Mouse (Mus musculus) left cerebral cortex, adult 8-10 months (tissue): ENCODE measurements around the gene Exoc3l2. TPM values are rescaled to one million over a fixed set of nuclear protein-coding genes. Genes with fewer than 3 reads are reported as not detected.

Experiments used
- DNase-seq, 2 experiments: peaks; one replicate each; pipeline ENCODE4 v3.0.0; 2022; ENCODE audit warnings: low spot score in 2 of 2
- total RNA-seq, 4 experiments: library from RNA; stranded (reverse); gene quantifications; 2 replicates each; pipeline ENCODE4 v1.2.4; 2022

Gene Exoc3l2
- total RNA-seq, 4 experiments from 2014 or later: 0.59 to 1.1 (median 0.79) TPM

DNA sequence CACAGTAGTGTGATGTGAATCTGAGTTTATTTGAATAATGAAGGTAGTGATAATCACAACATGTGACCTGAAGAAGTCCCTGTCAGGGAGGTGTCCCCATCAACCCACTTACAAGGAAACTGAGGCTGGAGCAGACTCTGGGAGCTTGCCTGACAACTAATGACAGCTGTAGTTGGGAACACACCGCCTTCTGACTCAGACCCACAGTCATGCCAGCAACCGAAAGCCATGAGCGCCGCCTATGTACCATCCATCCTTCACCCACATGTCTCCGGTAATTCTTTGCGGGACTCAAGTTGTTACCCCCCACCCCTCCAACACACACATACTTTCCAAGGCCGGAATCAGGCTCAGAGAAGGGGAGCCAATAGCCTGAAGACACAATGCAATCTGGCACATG is 6.5 kb upstream of the Exoc3l2 start:
- DNase-seq: peak in 1 of 2 experiments; percentile 27

DNA sequence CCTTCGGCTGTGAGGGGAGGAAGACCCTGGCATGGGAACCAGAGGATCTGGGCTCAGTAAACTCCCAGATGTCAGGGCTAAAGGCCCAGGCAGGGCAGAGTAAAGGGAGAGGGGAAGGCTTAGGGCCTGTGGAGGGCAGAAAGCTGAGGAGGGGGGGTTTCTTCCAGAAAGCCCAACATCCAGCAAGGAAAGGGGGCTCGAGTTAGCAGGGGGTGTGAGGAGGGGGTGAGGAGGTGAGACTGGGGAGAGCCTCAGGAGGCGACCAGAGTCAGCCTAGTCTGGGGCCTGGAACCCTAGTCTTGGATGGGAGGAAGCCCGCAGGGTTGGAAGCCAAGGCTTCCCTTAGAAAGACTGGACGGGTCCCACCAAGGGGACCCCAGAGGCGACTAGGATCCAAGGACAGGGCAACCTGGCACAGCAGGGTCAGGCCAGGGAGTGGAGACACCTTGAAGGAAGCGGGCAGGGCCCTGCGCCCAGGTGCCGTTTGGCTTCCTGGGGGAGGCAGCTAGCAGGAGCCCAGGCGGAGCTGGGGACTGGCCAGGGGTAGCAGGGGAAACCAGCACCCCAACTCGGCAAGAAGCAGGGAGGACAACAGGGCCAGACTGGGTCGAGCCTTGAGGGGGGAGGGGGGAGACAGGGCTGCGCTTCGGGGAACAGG is 5.6 kb upstream of the Exoc3l2 start:
- DNase-seq: no peak

DNA sequence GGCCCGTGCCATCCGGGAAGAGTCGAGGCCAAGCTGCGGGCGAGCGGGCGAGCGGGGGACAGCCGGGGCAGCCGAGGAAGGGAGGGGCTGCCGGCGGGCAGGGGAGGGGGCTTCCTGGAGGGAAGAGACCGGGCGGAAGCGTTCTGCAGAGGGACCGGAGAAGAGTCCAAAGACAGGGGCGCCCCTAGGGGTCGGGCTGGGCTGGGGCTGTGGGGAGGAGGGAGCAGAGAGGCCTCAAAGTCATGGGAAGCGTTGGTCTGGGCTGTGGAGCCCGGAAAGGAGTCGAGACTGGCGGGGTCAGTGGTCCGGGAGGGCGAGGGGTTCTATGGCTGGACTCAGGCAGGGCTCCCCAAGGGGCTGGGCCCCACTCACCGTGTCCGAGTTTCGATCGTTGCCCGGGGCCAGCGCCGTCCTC is 5.1 kb upstream of the Exoc3l2 start:
- DNase-seq: no peak

DNA sequence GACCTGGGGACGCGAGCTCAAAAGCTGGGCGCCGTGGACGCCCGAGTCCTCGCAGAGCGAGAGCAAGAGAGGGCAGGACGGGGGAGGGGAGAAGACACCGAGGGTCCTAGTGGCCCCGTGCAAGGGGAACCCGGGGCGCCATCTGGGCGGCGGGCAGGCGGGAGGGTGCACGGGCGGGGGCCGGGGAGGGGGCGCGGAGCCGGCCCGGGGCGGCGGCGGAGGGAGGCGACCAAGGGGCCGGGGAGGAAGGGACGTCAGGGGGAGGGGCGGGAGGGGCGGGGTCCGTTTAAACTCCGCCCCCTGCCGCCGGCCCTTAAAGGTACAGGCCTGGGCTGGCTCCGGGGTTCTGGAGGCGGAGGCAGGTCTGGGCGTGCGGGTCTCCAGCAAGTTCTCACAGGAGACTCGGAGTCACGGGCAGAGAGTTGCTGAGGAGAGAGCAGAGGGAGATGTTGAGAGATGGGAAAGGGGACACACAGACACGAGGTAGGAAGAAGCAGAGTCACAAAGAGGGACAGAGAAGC is 4.5 kb upstream of the Exoc3l2 start, which contains the start of gene Mark4:
TSS of gene Mark4 (minus strand) at position 231 of the 521 bp plus-strand sequence.
- DNase-seq: peak; percentile 51 to 56

DNA sequence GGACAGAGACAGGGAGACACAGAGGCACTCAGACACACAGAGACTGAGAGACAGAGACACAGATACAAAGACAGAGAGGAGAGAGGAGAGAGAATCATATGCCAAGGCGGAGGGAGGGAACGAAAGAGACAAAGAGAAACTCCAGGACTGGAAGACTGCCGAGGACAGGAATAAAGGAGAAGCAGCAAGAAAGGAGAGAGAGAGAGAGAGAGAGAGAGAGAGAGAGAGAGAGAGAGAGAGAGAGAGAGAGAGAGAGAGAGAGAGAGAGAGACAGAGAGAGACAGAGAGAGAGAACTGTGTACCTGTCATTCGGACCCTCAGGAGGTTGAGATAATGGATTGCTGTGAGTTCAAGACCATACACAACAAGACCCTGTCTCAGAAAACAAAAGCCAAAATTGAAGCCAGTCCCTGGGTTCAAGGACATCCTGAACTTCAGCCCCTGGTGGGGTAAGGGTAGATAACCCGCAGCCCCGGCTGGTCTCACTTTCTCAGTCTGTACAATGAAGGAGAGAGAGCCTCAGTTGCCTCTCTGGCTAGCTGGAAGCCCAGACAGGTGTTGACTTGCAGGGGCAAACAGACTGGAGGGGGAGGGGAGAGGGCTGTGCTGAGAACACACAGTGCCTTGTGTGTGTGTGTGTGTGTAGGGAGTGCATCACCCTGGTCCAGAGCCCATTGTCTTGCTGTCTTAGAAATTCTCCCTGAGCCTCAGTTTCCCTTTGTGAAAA is 3.8 kb upstream of the Exoc3l2 start:
- DNase-seq: no peak

DNA sequence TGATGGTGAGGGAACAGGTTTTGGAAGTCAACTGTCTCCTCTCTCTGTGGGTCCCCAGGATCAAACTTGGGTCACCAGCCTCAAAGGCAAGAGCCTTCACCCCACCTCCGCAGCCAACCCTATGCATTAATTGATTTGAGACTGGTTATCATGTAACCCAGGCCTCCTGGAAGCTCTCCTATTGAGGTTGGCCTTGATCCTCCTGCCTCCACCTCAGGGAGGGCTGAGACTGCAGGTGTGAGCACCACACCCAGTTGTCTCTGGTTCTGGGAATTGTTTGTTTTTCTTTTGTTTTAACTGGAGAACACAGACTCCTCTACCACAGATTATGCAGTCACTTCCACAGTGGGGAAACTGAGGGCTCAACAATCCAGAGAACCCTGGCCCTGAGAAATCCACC is 2.6 kb upstream of the Exoc3l2 start:
- DNase-seq: no peak

DNA sequence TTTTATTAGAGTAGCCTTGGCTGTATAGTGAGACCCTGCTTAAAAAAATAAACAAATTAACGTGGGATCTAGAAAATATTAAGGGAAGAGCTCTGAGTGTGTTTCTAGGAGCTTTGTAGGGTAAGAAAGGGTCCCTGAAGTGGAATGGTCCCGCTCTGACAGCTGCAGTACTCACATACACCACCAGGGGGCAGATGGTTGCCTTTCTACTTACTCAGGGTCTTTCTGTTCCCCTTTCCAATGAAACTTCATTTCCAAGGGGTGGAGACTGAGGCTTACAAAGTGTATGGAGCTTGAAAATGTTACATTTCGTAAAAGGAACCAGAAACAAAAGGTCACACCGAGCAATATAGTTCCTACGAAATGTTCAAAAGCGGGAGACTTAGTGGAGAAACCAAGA is 1.6 kb upstream of the Exoc3l2 start:
- peak in 1 of 2 experiments; percentile 66 for DNase-seq

DNA sequence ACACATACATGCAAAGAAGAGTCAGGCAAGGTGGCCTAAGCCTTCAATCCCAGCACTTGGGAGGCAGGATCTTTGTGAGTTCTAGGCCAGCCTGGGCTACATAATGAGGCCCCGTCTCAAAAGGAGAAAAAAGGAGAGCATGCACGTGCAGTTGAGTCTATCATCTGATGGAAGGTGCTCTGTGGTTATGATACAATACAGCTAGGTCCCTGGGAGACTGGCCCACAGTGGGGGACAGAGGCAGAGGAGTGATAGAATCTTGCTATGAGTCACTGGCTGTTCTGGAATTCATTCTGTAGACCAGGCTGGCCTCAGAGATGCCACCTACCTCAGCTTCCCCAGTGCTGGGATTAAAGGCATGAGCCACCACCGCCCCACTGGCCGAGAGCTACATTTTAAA is 688 bp upstream of the Exoc3l2 start:
- DNase-seq: no peak

DNA sequence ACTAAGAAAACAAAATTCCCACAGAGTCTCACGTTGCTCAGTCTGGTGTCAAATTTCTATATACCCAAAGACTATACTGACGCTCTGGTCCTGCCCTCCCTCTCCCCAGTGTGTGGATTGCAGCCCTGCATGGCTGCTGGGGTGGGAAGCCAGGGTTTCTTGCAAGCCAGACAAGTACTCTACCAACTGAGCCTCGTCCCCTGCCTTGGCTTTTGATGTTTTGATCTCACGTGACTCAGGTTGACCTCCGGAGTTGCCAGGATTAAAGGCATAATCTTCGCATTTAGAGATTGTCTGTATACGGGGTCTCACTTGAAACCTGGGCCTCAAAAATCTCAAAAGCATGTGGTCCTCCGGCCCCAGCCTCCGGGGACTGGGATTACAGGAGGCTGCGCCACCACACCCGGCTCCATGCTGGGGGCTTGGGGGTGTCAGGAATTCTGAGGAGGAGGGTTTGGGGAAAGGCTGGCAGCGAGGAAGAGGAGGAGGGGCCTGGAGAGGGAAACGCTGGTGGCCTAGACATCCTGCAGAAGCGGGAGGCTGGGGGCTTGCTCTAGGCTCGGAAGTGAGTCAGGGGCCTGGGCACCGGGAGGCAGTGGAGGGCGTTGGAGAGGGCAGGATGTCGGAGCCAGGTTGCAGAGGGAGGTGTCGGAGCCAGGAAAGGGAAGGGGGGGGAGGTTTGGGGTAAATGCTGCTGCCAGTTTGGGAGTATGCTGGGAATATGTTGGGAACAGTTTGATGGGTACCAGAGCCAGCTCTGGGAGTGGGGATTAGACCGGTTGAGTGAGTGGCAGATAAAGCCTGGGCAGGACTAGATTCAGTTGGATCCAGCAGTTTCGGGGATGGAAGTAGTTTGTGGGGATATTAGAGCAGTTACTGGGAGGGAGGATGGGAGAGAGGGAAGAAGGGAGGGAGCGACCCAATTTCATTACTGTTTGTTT is 1.5 kb downstream of the Exoc3l2 start:
- no peak for DNase-seq

DNA sequence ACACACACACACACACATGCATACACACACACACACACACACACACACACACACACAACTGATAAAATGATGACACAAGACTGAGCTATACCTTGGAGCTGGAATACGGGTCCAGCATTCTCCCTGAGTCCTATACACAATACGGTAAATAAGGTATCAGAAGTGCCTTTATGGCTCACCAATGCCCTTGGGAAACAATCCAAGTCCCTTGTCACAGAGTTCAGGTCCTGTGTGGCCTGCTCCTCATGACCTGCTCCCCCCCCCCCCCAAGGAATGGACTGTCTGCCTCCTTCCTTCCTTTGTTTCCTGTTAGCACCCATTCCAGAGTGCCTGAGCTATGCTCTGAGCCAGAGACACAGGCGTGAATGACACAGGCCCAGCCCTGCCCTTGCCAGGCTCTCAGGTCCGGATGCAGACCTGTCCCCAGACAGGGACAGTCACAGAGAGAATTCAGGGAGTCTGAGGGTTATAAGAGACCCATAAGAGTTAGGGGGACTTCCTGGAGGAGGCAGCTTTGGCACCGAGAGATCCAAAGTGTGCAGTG is 3.5 kb downstream of the Exoc3l2 start:
- DNase-seq: no peak

DNA sequence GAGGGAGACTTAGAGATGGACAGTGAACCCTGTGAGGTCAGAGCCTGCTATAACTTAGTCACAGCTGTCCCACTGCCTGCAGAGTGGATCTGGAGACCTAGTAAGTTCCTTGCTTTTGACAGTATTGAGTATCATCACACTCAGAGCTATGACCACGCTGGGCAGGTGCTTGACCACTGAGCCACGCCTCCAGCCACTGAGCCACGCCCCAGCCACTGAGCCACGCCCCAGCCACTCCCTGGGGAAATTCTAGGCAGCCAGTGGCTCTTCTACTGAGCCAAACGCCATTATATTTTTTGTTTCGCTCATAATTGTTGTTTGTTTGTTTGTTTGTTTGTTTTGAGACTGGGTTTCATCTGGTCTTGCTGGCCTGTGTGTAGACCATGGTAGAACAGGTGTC is 4.5 kb downstream of the Exoc3l2 start:
- no peak for DNase-seq

DNA sequence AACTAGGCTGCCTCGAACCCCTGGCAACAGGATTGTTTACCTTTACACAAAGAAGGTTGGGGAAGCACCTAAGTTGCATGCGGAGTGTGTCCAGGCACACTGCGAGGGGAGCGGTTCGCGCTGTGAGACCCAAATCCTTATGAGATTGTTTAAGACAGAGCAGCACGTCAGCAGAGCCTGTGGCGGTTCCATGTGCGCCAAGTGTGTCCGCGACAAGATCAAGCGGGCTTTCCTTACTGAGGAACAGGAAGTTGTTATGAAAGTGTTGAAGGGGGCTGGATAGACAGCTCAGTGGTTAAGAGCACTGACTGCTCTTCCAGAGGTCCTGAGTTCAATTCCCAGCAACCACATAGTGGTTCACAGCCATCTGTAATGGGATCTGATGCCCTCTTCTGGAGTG is 5.1 kb downstream of the Exoc3l2 start:
- DNase-seq: no peak

DNA sequence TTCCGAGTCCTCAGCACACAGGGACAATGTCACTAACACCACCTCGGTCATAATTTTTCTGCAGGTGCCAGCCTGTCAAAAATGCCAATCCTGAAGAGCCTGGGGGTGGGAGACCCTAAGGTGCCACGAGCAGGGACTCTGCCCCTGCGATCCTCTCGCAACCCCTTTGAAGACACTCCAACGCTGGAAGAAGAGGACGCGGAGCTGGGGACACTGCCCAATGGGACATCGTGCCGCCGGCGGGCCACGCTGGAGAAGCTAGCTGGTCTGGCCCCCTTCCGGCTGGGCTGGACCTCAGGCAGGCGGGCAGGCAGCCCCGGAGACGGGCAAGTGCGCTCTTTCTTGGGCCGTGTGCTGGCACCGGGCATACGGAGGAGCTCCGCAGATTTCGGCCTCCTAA is 6.3 kb downstream of the Exoc3l2 start:
- DNase-seq: no peak

DNA sequence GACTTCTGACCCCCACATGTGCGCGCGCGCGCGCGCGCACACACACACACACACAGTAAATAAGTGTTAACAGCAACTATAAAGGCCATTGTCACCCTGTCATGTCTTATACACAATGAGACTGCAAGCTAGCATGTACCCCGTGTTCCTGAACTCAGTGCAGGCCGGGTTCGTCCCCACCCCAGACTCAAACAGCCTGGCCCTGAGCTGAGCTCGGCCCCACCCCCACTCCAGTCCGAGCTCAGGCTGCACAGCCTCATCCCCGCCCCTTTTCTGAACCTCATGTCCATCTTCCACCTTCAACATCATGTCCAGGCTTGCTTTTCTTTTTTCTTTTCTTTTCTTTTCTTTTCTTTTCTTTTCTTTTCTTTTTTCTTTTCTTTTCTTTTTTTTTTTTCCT is 7.2 kb downstream of the Exoc3l2 start:
- no peak for DNase-seq

DNA sequence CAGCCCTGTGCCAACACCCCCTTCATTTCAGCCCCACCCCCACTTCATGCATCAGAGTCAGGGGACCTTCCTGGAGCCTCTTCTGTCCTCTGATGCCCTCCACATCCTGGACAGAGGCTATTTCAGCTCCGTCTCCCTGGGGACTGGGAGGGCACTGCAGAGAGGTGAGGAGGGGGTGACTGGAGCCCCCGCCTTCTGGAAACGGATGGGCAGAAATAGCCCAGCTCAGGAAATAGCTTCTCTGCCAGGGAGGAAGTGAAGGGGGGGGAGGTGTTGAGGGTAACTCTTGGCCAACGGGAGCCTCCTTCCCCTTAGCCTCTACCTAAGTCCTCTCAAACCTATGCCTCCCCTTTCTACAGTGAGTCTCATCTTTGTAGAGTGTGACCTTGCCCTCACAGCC is 9.3 kb downstream of the Exoc3l2 start:
- DNase-seq: no peak

DNA sequence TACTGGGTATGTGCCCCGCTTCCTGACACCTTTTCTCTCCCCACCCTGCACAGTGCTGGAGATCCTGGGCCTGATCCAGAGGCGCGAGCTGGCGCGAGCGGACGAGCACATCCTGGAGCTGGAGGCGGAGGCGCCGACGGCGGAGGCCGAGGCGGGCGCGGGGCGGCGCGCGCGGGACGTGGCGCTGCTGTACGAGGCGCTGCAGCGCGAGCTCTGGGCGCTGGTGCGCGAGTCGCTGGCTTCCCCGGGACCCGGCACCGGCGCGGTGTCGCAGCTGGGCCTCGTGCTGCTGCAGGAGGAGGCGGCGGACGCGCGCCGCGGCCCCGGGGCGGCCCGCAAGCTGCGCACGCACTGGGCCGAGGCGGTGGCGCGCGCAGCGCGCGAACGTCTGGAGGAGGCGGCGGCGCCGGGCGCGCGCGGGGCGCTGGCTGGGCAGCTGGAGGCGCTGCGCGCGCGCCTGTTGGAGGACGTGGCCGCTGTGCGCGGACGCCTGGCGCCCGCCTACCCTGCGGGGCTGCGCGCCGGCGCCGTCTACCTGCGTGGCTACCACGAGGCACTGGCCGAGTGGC is 10.8 kb downstream of the Exoc3l2 start:
- DNase-seq: peak; percentile 58 to 85

DNA sequence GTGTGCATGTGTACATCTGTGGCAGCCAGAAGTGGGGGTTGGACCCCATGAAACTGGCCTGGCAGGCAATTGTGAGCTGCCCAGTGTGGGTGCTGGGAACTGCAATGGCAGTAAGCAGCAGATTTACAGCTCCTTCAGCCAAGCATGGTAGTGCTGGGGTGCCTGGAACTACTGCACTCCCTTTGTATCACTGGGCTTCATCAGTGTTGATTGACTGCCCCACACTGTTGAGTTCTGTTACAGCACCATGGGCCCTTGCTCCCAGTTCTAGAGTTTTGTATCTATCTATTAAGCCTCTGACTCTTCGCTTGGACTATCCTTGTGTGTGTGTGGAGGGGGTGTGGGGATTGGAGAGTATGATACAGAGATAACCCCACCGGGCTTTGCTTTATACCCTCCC is 14.0 kb downstream of the Exoc3l2 start:
- DNase-seq: no peak

DNA sequence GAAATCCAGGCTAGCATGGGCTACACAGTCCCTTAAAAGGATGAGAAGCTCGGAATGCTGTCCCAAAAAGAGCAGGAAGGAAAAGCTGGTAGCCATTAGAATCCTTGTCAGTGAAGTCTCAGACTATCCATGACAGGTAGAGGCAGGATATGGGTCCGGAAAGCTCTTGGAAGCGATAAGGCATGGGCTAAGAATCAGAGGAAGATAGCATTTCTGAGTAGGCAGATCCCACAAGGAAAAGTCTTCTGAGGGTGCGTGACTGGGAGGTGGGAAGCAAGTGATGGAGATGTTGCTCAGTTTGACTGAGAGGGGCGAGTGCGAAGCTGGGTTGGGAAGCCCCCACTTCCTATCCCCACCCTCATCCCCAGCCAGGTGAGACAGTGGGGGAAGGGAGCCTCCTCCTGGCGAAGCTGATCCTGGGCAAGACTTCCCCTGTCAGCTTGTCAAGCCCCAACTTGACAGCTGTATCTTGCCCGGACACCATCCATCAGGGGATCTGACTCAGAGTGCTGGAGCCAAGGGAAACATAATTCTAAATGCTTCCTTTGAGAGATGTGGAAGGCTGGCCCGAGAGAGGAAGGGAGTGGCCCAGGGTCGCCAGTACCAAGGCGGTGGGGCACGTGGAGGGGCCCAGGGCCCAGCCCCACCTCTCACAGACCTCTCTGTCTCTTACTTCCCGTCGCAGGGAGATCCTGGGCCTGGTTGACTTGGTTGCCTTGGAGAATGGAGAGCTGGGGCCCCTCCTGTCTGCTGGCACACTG is 14.7 kb downstream of the Exoc3l2 start:
- no peak for DNase-seq

DNA sequence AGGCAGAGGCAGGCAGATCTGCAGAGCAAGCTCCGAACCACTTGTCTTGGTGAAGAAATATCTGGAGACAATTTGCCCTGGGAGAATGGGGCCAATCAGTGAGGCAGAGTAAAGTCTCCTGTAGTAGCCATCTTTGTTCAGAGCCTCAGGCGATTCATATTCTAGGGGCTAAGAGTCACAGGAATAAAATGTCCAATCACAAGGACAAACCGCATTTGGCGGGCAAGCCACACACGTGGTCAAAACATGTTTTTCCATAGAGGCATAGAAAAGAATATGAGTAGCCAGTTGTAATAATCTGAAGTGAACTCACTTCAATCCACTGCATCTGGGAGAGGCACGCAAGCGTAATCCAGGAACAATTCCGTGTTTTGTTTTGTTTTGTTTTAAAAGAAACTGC is 20.1 kb downstream of the Exoc3l2 start:
- DNase-seq: no peak

DNA sequence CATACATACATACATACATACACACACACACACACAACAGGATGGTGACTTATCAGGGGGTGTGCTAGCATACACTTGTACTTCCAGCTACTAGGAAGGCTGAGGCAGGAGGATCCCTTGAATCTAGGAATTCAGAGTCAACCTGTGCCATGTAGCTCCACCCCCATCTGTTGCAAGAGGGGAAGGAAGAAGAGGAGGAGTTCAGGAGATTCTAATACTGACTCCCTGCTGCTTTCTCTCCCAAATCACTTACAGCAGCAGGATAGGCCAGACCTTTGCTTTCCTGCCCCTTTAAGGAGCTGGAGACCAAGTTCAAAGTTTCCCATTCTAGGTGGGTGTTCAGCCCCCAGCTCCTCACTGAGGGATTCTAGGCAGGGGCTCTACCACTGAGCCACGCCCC is 22.4 kb downstream of the Exoc3l2 start:
- DNase-seq: no peak
